Mouse (Mus musculus) lung, postnatal 10 days (tissue): Measurements from ENCODE around the gene AI593442.
A peak's percentile ranks its signal among the peaks of the same experiment; 100 is the strongest.

Experiments used
- DNase-seq: peaks from one replicate; pipeline ENCODE4 v3.0.0; 2021

Gene AI593442

DNA sequence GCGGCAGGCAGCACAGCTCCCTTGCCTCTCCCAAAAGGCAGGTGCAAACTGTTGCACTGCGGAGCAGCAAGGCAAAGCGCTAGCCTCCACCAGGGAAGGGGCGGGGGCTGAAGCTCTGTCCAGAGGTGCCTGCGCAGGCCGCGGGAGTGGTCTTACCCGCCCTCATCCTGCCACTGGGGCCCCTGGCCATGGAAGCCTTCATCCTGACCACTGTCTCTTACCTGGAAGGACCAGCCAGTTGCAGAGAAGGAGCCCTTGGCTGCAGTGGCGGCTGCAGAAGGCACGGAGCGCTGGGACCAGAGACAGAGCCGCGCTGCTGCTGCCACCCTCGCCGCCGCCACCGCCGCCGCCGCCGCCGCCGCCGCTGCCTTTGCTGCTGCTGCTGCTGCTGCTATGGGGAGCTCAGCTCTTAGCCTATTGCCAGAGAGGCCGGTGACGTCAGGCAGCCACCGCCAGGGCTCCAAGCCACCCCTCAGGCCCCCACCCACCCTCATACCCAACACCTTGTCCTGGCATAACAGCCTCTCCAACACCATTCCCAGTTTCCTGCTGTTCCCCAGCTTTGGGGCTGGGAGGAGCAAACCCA, at the start of gene AI593442:
Gene AI593442, minus strand, starts transcription at position 419 of the 586 bp plus-strand sequence.
- DNase-seq: no peak

- peak; percentile 42 for DNase-seq
Observed at GRCm38 (mm10) chr9:52728806-52729205, 49.2 kb upstream of the AI593442 start.

GRCm38 (mm10) chr9:52722626-52723025, 43.0 kb upstream of the AI593442 start:
- no peak for DNase-seq

- no peak for DNase-seq
Observed at GRCm38 (mm10) chr9:52719562-52719961, 40.0 kb upstream of the AI593442 start.

- no peak for DNase-seq
Observed at GRCm38 (mm10) chr9:52680036-52680435, 456 bp upstream of the AI593442 start.

GRCm38 (mm10) chr9:52678839-52679215, 753 bp downstream of the AI593442 start:
- DNase-seq: no peak

GRCm38 (mm10) chr9:52678179-52678838, 1.3 kb downstream of the AI593442 start:
- DNase-seq: peak; percentile 5

DNA sequence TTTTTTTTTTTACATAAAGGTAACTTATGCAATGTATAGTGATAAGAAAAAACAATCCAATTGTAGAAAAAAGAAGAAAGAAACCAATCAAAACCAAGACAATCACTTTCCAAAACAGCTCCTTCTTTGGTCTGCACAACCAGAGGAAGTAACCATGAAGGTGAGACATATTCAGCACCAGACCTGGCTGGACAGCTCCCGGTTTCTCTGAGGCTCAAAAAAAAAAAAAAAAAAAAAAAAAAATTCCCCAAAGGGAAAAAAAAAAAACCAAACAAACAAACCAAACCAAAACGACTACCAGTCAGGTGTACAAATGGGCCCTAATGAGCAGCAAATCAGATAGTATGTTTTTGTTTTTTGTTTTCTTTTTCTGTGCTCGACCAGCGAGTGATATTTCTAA, 3.0 kb downstream of the AI593442 start:
- no peak for DNase-seq

DNA sequence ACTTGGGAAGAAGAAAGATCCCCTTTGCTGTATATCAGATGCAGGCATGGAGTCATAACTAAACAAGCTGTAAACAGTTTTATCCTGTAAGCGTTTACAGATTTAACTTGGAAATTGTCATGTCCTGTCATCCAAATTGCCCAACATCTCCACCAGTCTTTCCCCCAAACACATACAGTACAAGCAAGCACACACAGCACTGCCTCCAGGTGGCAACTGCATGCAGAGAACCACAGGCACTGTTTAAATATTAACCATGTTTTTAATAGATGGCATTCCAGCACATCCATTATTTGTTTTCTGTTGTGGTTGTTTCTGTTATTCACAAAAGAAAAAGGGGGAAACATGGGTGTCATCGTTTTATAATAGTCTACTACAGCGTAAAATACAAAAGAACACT, 3.6 kb downstream of the AI593442 start:
- no peak for DNase-seq

DNA sequence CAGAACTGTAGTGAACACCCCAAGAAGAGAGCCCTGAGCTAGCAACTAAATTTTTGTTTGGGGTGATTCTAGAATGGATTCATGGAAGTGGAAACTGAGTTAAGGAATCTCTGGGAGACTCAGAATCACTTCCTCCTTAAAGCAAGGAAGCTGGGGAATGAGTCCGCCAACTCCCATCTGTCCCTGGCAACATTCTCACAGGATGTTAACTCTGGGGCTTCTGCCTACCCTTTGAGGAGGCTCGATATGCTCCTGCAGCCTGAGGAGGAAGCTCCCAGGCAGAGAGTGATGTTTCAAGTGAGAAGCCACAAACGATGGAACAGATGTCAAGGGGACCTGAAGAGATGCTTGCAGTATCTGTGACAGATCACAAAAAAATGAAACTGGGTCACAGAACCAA, 18.2 kb downstream of the AI593442 start:
- DNase-seq: no peak

DNA sequence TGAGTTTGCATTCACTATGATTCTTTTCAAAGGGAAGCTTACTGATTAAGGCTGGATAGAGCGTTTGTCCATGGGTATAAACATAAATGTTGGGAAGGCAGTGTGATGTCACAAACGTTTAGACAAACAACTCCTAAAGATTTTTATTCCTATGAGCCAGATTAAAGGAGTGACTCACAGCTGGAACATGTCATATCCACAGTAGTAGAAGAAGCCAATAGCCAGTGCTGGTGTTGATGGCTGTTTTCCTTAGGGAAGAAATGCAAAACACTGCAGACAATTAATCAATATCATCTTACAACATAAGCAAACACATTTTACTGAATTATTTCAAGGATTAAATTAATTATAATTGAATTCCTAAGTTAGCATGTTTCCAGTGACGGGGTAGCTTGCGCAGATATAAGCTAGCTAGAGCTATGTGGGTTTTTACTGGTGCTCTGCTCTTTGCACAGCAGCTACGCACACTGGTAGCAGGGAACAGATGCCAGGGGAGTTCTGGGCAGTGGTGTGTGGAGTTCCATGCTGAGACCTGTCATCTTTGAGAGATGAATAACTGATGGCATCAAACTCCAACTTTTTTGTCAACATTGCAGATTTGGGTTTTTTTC, 29.1 kb downstream of the AI593442 start:
- DNase-seq: no peak

DNA sequence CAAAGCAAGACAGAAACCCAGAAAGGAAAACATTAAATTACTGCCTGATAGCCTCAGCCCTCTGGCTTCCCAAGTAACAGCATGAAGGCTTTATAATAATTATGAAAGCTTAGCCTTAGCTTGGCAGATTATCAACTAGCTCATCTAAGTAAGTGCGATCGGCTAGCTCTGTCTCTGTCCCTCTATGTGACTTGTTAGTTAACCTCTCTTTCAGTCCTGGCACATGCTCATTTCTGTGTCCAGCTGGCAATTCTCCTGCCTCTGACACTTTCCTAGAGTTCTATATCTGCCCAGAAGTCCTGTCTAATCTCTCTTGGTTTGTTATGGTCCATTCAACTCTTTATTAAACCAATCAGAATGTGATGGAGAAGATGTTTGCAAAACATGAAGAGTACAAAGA, 34.3 kb downstream of the AI593442 start:
- DNase-seq: peak; percentile 17

DNA sequence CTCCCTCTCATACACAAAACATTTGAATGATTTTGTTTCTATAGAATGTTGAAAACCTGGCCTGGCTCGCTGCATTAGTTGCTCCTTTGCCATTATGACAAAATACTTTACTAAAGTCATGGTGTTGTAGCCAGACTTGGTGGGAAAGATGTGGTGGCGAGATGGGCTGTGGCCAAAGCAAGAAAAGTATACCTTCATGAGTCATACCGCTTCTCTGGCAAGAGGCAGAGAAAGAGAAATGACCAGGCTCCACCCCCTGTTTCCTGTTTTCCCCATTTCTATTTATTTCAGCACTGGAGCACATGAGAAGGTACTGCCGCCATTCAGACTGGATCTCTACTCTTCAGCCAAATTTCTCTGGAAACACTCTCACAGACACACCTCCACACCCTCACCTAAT, 35.0 kb downstream of the AI593442 start:
- DNase-seq: no peak

- no peak for DNase-seq
Observed at GRCm38 (mm10) chr9:52644156-52644555, 35.4 kb downstream of the AI593442 start.

DNA sequence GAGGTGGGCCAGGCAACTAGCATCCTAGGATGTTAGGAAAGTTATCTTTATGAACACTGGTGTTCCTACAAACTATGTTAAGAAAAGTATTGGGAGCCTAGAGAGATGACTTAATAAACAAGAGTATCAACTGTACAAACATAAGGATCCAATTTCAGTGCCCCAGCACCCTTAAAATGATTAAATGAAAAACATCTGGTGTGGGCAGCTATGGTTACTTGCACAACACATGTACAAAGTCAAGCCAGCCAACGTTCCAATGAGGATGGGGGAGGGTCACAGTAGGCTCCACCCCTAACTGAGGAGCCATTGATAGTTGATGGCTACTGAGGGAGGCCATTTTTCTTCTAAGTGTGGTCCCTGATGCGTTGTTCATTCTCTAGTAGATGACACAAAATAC, 43.6 kb downstream of the AI593442 start:
- DNase-seq: no peak

DNA sequence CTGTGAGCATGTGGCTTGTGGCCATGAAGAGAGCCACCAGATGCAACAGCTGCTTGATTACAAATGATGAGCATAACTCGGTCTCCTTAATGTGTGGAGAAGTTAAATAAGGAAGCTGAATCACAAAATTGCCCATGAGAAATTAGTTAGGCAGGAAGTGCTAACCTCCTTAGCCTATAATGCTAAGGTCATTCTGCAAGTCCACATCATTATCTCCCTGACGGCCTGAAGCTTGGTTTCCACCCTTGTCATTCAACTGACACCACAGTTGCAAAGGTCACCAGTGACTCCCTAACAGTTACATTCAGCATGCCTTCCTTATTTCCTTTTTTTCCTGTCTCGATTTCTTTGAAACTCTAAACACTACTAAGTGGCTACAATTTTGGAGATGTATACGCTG, 55.7 kb downstream of the AI593442 start:
- no peak for DNase-seq
